Mouse (Mus musculus): ENCODE results near the gene Bcap29.
"Not testable (repeated sequence)": the region's sequence is repeated elsewhere in the genome, so short reads cannot be mapped to it uniquely, and the experiment has no call there.

The Bcap29 gene

DNA sequence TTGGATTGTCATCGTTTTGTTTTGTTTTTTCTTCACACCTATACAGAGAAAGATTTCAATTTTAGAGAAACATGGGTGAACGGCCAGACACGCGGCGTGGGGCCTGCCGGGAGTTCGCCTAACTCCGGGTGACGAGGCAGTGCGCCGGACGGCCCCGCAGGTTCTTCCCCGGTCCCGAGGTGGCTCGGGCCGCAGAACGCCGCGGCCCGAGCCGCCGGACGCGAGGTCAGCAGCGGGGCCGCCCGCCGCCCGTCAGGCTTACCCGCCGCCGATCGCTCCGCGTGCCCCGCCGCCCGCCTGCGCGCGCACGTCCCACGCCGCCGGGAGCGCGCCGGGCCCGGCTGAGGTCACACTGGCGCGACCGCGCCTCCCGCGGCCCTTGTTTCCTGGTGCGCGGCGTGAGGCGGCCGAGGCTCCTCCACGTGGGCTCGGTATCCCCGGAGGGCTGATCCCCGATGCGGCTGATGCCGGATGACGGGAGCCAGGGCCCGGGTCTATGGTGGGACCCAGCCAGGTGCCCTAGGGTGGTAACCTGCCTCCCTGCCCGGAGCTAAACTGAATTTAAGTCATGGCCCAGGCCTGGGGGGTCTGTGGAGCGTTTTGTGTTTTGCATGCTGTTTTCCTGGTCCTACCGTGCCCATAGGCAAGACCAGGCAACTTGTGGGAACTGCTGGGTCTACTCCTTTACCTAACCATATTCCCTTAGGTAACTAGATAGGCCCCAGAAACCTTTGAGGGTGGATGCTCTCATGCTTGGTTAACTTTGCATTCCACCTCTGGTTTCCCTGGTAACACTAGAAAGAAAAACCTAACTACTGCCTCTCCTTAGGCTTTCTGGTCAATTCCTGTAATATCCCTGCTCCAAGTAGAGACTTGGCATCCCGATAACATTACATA is at the start of gene Bcap29:
Gene Bcap29 (minus strand): TSS at position 316 of the 897 bp plus-strand sequence.
- DNase-seq (ENCODE audit: extremely low read depth, low read depth), result peak; percentile 15

DNA sequence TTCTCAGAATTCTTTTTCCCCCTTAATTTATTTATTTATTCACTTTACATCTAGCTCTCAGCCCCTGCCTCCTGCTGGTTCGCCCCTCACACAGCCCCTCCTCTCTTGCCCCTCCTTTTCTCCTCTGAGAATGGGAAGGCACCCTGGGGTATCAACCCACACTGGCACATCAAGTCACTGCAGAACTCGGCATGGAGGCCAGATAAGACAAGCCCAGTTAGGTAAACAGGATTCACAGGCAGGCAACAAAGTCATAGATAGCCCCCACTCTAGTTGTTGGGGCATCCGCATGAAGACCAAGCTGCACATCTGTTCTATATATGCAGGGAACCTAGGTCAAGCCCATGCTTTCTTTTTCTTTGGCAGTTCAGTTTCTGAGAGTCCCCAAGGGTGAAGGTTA is 32.7 kb upstream of the Bcap29 start:
- DNase-seq (ENCODE audit: extremely low read depth, low read depth), result no peak

DNA sequence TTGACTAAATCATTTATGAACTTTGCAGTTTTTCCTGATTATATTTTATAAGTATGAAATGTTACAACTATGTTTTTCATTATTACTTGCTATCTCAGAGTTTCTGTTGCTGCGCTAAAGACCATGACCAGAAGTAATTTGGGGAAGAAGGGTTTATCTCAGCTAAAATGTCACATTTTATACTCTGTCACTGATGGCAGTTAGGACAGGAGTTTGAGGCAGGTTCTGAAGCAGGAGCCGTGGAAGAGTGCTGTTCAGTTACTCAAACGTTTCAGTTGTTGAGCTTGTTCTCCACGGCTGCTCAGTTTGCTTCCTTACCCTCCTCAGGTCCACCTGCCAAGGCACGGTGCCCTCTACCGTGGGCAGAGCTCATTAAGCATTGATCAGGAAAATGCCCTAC is 31.5 kb upstream of the Bcap29 start:
- no peak for DNase-seq (ENCODE audit: extremely low read depth, low read depth)

DNA sequence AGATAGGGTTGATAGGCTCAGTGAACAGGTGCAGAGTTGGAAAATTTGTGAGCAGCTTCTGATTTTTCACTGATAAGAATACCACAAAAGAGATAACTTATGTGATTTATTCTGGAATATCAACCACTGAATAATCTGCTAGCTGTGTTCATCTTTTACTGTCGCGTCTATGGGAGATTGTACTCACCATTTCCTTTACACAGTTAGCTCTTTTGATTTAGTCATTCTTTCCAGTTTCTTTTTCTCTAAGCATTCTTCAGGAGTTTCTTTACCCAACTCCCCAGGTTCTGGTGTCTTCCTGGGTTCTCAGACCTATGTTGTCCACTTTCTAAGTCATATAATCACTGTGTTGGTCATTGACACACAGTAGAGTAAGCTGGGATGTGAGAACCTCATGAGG is 22.4 kb upstream of the Bcap29 start:
- DNase-seq (ENCODE audit: extremely low read depth, low read depth), result no peak

DNA sequence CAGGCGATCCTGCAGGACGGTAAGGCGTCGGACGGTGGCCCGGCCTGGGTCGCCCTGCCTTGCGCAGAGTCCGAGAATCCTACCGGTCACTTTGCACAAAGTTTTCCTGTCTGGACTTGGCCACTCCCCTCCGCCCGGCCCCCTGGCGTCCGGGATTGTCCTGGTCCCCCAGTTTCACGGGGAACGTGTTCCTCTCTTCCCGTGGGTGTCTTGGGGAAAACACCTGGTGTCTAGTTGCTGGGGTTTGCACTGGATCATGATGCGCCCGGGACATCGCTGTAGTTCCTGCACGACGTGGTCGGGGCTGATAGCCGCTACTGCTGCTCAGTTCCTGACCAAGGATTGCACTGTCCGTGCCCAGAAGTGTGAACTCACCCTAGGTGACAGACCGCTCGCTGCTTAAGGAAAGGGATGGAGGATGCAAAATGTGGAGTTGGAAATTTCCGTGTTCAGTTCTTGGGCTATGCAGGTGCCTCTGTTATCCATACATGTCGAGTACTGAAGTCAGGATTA is 20.6 kb upstream of the Bcap29 start:
- DNase-seq (ENCODE audit: extremely low read depth, low read depth), result peak; percentile 19

DNA sequence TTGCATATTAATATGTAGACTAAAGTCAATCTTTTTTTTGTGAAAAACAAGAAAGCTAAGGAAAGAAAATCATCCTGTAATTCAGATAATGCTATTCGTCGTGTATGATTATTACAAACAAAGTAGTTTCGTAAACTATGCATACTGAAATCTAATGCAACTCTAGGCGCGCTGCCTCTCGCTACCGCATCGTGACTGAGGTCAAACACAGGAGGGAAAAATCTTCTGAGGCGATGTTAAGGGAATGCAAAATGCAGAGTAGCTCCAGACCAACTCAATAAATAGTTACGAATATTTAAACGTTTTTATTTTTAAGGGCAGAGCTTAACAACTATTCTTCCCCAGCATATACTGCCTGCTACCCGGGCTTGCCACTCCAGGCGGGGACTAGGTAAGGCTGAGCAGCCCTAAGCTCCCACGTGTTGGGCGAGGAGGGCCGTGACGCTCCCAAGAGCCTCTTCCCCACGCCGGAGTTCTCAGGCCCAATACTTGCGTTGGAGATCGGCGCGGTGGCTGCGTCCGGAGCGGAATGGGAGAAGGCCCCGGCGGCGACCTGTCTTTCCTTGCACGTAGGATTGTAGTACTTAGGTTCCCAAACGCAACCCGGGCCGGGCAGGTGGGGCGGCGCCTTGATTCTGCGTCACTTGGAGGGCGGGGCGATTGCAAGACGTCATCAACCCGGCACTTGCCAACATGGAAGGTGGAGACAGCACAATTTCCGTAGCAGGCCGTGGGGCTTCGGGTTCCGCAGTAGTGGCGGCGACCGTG is 19.9 kb upstream of the Bcap29 start, which contains the start of the genes Dus4l and Cog5:
Gene Dus4l (minus strand): TSS at position 630 of the 768 bp plus-strand sequence.
Gene Cog5 (plus strand): TSS at position 673 of the 768 bp plus-strand sequence.
- DNase-seq (ENCODE audit: extremely low read depth, low read depth), result peak; percentile 73

DNA sequence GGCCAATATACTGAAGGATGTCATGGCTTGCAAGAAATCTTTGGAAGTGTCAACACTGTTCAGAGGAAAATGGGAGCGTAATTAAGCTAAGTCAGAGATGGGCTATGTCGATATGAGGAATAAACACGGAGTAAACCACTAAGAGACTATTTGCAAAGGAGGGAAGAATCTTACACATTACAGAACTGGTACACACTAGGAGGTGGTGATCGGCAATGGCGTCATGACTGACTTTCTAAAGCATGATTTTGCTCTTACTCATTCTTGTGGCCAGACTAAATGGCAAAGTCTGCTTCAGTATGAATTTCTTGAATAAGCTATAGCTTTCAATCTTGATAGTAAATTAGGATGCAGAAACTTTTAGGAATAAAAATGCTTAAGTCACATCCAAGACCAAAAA is 19.2 kb upstream of the Bcap29 start:
- peak; percentile 17 for DNase-seq (ENCODE audit: extremely low read depth, low read depth)

DNA sequence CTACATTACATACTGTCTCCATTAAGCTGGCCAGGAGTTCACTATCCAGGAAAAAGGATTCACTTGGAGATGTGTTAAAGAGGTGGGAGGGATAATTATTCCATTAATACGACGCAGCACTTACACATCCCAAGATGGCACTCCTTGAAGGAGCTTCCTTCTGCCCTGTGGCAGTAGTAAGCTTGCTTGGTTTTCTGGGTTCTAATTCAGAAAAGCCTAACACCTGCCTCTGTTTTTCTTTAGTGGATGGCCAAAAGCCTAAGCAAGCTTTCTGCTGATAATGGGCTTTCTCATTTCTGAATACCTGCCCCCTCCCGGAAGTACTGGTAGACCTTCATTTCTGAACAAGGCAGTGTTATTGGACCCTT is 766 bp upstream of the Bcap29 start:
- DNase-seq (ENCODE audit: extremely low read depth, low read depth), result no peak

DNA sequence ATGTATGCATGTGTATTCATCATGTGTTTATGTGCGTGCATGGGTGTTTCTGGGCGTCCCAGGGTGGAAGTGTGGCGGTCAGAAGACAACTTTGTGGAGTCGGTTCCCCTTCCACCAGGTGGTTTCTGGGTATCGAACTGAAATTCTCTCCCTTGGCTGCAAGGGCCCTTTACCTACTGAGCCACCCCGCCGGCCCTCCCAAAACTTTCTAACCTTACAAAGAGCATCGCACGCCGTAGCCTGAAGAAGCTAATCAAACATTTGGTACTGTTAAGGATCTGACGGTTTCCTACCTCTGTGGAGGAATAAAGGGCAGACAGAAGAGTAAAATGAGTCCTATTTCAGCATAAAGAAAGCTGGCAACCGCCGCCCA is 502 bp downstream of the Bcap29 start:
- peak; percentile 25 for DNase-seq (ENCODE audit: extremely low read depth, low read depth)

DNA sequence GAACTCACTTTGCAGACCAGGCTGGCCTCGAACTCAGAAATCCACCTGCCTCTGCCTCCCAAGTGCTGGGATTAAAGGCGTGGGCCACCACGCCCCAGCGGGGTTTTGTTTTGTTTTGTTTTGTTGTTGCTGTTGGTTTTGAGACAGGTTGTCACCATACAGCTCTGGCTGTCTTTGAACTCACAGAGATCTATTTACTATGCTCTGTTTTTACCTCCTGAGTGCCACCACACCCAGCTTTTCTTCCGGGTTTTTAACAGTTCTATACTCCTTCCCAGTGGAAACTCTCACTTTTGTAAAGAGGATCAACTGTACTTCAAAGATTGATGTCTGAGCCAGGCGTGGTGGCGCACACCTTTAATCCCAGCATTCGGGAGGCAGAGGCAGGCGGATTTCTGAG is 6.1 kb downstream of the Bcap29 start:
- DNase-seq (ENCODE audit: extremely low read depth, low read depth), result not testable (repeated sequence)

DNA sequence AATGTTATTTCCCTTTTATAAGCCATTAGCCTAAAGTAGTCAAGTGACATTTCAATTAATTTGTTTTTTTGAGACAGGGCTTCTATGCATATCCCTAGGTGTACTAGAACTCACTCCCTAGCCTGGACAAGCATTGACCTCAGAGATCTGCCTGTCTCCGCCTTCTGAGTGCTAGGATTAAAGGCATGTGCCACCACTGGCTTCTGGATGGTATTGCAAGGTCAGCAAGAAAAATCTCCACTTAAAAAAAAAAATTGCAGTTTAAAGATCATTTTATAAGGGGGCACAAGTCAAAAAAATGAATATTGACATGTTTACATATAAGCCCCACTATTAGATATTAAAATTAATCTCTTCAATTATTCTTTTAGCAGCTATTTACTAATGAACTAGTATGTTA is 9.4 kb downstream of the Bcap29 start:
- DNase-seq (ENCODE audit: extremely low read depth, low read depth), result no peak

DNA sequence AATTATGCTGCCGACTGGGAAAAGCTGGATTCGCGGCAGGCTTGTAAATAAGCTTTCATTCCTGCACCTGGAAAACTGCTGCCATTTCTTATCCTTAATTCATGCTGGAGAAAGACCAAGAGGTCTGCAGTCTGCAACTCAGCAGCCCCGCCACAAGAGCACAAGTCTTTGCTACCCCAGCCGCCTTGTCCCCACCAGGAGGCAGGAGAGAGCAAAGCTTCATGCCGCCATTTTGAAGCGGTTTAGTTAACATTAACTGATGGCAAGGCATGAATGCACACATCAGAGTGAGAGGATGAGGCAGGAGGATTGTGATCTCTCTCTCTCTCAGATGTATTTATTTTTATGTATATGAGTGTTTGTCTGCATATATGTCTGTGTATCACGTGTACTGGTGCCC is 14.4 kb downstream of the Bcap29 start:
- no peak for DNase-seq (ENCODE audit: extremely low read depth, low read depth)

DNA sequence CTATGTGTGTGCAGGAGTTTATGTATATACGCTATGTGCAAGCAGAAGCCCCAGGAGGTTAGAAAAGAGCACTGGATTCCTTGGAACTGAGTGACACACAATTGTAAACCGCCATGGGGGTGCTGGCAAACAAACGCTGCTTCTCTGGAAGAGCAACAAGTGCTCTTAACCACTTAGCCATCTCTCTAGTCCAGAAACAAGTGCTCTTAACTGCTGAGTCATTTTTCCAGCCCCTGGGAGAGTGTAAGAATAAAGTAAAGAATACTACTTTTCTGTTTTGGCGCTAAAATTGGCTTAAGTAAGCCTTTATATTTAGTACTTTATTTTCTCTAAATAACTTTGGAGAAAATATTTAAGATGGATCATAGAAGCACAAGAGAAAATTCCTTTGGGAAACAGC is 21.1 kb downstream of the Bcap29 start:
- DNase-seq (ENCODE audit: extremely low read depth, low read depth), result no peak

DNA sequence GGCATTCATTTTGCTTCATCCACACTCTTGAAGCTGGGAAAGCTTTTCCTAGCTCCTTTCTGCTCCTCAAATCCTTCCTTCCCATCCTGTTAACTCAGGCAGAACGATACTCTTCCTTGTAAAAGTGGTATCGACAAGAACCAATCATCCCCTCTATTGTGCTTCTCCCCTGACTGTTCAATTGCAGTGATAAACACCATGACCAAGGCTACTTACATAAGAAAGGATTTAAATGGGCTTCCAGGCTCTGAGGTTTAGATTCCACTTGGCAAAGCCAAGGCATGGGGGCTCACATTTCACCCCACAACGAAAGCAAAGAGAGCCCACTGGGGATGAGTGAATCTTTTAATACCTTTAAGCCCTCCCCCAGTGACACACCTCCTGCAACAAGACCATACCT is 26.3 kb downstream of the Bcap29 start:
- DNase-seq (ENCODE audit: extremely low read depth, low read depth), result no peak

DNA sequence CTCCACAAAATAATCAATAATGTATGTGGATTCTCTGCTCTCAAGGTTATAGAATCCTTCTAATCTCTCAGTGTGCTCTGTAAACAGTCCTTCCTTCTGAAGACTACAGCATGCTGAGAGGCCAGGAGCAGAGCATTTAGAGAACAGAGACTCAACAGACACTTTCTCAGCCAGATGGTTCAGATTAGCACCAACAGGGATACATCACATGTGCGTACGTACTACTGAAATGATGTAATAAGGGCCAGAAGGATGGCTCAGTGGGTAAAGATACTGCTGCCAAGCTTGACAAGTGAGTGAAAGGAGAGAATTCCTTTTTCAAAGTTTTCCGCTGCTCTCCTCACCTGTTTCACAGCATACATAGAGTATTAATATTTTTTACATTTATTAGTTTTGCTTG is 29.6 kb downstream of the Bcap29 start:
- no peak for DNase-seq (ENCODE audit: extremely low read depth, low read depth)

DNA sequence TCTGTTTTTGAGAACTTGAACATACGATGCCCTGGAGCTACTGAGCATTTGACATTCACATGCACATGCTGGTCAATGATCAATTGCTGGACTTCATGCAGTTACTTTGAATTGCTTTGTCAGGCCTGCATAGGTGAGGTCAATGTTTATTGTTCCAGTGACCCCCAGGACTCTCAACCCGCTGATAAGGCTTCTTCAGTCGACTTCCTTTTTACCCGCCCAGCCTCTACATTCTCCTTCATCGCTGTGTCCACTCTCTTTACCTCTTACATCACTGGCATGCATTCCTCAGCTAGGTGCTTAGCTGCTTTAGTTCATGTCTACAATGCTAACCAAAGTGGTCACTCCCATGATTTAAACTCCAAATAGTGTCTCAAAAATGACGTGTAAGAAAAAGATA is 30.9 kb downstream of the Bcap29 start:
- DNase-seq (ENCODE audit: extremely low read depth, low read depth), result no peak

DNA sequence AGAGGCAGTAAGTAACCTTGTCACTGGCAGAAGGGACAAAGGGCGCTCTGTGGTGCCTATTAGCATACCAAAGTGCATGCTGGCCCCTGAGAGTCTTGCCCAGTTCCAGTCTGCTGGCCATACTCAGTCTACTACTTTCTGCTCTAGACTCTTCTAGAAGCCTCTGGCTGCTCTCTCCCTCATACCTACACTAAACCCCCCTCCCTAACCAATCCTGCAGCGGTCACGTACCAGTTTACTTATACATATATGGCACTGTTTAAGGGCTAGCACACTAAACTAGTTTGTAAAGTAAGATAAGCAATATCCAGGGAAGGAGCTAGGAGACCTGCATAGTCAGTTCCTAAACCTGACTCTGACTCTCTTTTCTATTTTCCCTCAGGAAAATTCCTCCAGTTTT is 40.2 kb downstream of the Bcap29 start:
- DNase-seq (ENCODE audit: extremely low read depth, low read depth), result no peak

DNA sequence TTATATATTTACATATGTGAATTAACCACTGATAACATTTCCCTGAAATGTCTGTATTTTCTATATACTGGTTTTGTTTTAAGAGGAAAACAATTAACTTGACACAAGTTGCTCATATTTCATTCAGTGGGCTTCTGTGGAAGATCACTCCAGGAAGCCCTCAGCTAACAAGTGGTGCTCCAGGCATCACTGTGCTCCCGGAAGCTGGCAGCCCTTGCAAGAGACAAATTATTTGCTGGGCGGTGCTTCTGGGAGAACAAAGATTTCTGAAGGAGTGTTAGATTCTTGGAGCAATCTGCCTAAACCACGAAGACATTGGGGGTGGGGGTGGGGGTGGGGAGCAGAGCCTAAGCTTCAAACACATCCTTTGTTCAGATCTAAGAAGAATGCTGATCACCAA is 42.4 kb downstream of the Bcap29 start:
- DNase-seq (ENCODE audit: extremely low read depth, low read depth), result no peak

DNA sequence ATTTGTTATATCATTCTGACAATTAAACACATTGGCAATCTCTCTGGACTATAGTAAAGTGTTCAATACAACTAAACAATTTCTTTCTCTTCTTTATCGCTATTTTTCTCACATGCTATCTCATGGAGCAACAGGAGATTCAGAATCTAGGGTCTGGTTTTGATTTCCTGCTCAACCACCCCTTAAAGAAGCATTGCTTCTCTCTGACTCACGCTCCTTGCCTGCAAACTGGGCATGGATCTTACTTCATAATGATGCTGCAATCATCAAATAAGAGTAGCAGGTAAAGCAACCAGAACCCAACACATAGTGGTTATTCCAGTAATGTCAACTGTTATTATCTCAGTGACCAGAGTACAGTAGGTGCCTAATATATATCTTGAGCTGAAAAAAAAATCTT is 50.7 kb downstream of the Bcap29 start:
- no peak for DNase-seq (ENCODE audit: extremely low read depth, low read depth)

DNA sequence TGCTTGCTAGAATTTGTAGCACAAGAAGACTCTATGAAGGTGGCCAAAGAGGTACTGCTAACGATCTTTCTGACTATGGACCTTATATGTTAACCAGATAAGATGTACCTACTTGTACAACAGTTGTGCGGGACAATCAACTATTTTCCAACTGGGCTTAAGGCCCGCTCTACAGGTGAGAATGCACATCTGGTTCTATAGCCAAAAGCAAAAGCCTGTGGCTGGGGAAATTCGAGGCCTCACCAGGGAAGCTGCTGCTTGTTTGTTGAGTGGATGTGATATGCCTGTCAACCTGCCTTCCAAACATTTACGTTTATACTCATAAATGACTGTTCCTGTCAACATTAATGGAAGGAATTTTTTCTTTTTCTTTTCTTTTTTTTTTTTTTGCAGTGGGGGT is 52.4 kb downstream of the Bcap29 start:
- DNase-seq (ENCODE audit: extremely low read depth, low read depth), result no peak

DNA sequence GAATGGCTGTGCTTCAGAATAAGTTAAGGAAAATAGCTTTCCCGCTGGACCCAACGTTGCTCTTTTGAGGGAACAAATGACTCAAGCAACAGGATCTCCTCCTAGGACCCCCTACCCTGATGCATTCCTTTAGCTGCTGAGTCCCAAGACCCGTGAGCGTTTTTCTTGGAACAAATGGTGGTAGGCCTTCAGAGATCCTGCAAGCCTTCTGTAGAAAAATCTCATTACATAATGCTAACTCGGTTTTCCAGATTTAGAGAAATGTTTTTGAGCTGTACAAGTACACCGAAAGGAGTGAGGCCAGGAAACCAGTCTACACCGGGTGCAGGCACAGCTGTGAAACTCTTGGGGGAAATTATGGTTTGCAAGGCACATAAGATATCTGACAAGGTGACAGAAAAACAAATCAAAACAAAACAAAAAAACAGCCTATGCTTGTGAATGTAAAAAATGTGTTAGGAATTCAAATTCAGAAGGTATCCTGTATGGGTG is 53.1 kb downstream of the Bcap29 start:
- no peak for DNase-seq (ENCODE audit: extremely low read depth, low read depth)

DNA sequence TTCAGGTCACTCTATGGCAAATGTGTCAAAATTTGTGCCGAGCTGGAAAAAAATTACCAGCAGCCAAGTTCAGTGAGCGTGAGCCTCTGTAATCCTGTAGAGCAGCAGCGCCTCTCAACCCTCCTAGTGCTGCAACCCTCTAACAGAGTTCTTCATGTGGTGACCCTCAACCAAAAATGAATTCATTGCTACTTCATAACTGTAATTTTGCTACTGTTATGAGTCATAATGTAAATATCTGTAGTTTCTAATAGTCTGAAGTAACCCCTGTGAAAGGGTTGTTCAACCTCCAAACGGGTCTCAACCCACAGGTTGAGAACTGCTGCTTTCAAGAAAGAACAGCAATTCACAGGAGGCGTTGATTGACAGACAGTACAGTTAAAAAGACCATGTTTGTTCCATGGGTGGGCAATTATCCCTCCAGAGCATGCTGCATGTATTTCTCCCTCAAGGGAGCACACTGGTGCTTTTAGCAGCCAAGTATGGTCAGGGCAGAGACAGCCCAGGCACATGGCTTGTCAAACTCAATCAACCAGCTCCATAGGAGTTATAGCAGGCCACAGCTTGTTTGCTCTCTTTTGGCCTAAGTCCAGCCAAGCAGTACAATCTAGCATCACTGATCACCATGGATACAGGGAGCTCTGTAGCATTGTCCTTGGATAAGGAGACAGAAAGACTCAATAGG is 53.7 kb downstream of the Bcap29 start:
- DNase-seq (ENCODE audit: extremely low read depth, low read depth), result no peak
